Mouse (Mus musculus) common myeloid progenitor, adult 5-6 weeks (primary cell): ENCODE measurements around the gene Olfr655. TPM values are rescaled to one million over a fixed set of nuclear protein-coding genes. Genes with fewer than 3 reads are reported as not detected.

Experiments
- ATAC-seq: replicated peaks from 2 replicates; pipeline ENCODE4 v1.8.0; 2016; ENCODE audit warnings: low read depth, mild to moderate bottlenecking, moderate TSS enrichment, inconsistent platforms; ENCODE audit not compliant: poor library complexity, severe bottlenecking
- total RNA-seq: library from RNA; stranded (forward); fragments of 200-1000, 187-1606 nt; gene quantifications from 2 replicates; pipeline ENCODE4 v1.2.3, GENCODE M21; 2017

Gene Olfr655
- total RNA-seq, result not detected in 2 replicates

DNA sequence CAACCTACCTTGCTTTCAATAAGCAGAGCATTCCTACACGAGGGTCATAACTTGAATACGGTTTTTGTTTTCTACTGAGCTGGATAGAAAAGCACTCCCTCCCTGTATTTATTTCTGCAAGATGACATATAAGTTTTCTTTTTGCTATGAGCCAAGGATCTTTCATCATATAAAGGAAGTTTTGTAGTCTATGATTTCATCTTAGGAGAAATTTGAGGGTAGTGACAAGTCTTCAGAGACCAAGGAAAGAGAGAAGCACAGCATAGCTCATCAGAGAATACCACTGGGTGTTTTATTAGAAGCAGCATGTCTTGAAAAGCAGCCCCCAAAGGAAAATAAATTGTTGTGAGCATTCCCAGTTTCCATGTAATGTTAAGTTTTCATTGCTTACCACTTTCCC is at the start of gene Olfr655:
Gene Olfr655 (minus strand): TSS at position 101 of the 400 bp plus-strand sequence.
- no peak for ATAC-seq

DNA sequence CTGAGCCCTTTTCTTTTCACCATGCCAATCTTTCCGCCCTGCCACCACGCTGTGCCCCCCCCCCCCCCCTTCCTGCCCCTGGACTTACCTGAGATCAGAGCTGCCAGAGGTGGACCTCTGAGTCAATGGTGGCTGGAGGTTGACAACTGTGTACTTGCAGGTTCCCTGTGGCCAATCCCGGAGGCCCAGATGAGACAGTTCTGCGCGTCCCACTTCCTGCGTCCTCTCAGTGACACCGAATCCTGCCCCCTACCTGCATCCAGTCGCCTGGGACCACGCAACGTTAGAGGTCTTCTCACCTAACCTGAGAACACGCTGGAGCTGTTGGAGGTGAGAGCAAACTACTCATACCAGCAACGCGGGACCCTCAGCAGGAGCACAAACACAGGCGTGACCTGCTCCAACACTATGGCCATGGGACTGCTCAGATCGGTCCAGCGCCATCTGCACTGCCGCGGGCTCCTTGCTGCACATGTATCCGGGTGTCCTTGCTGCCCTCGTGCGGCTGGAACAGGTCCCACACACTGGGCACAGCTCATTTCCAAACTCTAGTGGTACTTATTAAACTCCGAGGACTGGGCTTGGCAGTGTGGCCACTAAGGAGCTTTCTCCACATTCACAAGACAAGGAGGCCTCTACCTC is 45.4 kb upstream of the Olfr655 start, which contains the start of gene Olfr658:
Gene Olfr658 (minus strand): TSS at position 465 of the 642 bp plus-strand sequence.
- peak; percentile 100 for ATAC-seq

DNA sequence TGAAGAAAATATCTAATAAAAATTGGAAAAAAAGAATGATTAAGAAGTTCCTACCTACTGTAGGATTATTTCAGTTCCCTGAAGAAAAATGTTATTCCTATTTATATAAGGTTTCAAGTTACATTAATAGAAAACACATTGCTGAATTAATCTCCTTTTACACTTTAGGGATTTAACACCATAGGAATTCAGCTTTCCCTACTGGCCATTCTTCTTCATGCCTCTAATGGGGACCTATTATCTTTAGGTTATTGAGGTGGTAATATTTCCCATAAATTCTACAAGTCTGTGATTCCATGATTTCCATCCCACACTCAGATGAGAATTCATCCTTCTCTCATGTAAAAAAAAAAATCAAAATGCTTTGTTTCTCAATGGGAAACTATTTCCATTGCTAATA is 22.9 kb upstream of the Olfr655 start, which contains the start of gene Olfr657:
Gene Olfr657 (plus strand): TSS at position 301 of the 400 bp plus-strand sequence.
- no peak for ATAC-seq

DNA sequence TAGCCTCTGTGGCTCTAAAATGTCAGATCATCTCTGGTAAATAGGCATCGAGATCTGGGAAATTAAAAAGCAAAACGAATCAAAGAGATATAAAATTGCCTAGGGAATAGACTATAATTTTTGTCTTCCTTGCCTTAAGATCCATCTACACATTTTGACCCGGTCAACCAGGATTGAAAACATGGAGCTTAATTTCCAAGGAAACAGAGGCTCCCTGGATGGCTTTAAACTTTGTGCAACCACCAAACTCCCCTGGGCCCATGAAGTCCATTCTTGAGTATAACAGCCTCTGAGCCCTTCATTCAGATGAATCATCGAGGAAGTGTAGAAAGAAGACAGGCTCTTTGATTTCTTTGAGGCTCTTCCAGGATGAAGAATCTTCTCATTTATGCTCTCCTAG is 12.1 kb upstream of the Olfr655 start, which contains the start of gene Olfr656:
Gene Olfr656 (plus strand): TSS at position 301 of the 400 bp plus-strand sequence.
- no peak for ATAC-seq

DNA sequence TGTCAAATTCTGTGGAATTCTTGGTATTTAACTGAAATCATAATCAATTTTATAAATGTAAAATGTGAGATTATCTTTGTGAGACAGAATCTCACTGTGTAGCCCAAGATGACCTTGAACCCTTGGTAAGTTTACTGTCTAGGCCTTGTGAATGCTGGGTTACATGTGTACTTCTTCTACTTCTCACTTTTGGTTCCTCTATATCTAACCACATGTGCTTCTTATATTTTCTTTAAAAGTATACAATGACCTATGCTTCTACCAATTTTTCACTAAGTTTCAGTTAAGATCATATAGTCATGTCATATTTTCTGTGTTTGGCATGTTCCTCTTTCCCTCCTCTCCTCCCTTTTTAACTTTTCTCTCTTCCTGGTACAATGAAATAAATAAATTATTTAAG is 3.1 kb upstream of the Olfr655 start:
- ATAC-seq, result peak; percentile 87

DNA sequence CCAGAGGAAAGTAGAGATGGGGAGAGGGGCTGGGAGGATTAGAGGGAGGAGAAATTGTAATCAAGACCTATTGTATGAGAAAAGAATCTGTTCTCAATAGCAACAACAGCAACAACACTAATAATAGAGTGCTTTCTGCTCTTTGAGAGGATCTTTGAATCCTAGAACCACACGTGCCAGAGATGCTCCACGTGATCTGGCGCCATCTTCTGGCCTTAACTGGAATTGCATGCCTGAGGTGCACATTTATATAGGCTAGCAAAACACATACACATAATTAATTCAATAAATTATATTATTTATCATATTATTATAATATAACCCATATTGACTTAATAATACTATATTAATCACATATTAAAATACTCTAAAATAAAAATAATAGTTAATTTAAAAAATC is 1.6 kb upstream of the Olfr655 start:
- ATAC-seq, result peak; percentile 96

DNA sequence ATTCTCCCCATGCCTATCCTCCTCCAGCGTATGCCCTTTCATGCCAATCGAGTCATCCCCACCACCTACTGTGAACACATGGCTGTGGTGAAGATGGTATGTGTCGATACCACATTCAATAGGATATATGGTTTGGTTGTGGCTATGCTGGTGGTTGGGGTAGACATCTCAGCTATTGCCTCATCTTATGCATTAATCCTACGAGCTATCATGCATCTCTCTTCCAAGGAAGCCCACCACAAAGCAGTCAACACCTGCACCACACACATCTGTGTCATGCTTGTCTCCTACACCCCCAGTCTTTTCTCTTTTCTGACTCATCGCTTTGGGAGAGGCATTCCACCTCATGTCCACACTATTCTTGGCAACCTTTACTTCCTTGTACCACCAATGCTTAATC is 13.3 kb downstream of the Olfr655 start:
- ATAC-seq, result no peak

DNA sequence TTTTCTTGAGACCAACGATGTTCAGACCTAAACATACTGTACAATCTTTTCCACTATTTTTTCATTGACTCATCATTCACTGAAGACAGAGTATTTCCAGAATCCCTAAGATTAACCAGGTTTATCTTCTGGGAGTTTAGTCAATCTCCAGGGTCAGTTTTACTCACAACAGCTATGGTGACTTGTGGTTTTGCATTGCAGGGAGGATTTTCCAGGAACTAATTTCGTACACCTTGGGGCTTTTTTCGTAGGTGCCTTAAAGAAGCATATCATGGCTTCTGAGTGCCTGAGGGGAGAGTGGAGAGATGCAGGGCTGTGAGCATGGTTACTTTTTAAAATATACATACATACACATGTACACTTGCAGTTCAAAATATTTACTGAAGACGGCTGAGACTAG is 14.9 kb downstream of the Olfr655 start, which contains the start of gene Olfr654:
Gene Olfr654 (plus strand): TSS at position 301 of the 400 bp plus-strand sequence.
- no peak for ATAC-seq

DNA sequence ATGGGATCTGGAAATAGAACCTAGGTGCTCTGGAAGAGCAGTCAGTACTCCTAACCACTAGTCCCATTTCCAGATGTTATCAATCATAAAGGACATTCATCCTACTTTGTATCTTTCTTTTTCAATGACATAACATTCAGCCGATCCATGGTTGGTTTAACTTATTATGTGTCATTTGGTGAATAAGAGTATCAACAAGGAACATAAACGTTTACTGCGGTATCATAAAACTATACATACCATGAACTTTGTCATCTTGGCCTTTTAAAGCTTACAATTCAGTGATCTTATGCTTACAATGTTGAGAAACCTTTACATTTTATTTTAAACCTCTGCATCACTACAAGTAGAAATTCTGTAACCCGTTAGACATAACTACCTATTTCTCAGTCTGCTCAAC is 20.1 kb downstream of the Olfr655 start:
- ATAC-seq, result no peak

DNA sequence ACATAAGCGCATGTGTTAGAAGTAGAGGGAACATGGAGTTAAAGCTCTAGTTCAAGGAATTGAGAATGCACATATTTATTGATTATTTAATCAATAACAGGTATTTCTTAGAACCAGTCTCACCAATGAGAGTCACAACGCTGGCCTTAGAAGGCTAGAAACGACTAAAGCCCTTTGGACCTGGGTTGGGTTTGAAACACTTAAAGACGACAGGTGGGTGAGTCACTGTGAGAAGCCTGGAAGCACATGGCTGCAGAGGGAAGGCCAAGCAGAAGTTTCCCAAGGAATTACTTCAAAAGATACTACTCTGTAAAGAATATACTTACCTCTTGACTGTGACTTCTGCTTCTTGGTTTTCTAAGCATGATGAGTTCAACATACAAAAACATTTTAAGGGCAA is 20.7 kb downstream of the Olfr655 start:
- no peak for ATAC-seq

DNA sequence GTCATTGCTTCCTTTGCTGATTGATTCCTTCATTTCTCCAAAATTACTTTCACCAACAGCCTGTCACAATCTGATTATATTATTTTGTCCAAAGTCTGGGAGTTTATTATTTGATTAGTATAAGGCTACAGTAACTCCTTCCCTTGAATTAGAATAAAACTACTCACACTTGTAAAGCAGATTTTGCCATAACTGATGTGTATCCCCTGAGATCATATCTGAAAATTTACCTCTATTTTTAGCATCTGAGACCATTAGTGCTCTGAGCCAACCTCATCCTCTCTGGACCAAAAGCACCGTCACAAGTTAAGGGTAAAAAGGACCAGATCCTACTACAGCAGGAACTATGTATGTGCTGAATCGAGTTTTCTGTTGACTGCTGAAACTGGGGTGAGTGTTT is 24.6 kb downstream of the Olfr655 start, which contains the start of gene Olfr653:
Gene Olfr653 (plus strand): TSS at position 301 of the 400 bp plus-strand sequence.
- no peak for ATAC-seq

DNA sequence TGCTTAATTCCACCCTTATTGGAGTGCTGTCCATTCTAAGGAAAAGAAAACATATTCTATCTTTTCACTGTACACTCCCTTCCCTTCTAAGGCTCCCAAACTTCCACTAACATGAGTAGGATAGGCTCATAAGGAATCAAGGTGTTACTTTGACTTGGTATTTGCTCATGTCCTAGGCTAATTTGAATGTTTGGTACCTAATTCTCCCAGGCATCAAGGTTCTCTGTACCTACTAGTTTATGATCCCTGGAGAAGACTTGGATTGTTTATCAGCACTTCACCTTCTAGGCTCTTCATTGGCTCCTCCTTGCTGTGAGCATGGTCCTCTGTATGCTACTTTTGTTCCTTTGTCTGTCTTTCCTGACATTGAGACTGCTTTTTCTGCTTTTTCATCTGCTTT is 41.0 kb downstream of the Olfr655 start, which contains the start of gene Olfr652:
Gene Olfr652 (plus strand): TSS at position 301 of the 400 bp plus-strand sequence.
- ATAC-seq, result no peak

DNA sequence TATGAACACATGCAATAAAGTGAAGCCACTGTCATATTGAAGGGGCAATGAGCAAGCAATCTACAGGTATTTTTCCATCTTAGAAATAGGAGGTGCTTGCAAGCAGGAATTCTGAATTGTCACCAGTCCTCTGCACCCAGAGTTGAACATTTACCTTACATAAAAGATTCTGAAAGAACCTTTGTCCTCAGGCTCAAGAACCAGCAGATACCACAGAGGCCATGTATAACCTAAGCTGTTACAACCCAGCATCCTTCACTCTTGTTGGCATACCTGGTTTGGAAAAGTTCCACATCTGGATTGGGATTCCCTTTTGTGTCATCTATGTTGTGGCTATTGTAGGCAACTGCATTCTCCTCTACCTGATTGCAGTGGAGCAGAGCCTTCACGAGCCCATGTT is 48.9 kb downstream of the Olfr655 start:
- no peak for ATAC-seq

DNA sequence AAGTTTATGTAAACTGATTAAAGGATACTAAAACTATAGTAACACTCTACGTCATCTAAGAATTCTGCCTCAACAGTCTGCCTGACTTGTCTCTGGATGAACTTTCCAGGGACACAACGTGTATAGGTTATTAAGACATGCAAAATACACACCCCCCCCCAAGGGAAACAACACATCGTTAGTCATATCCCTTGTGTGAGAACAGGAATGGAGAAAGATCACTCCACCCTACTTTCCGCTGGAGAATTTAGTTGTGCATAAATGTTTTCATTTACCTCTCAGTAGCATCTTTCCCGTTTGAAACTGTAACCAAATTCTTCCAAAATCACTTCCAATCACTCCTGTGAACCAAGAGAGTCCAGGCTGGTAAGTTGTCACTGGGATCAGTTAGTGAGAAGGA is 51.7 kb downstream of the Olfr655 start, which contains the start of gene Olfr651:
Gene Olfr651 (plus strand): TSS at position 301 of the 400 bp plus-strand sequence.
- no peak for ATAC-seq

Other genes with a start within 250 kb of the Olfr655 start
- gene Trim12c, start 248.4 kb downstream of the Olfr655 start, total RNA-seq, result 25.4 and 31.8 TPM in 2 replicates
- gene Trim30b, start 231.9 kb downstream of the Olfr655 start, total RNA-seq, result 0.53 and 1.6 TPM in 2 replicates
- gene Trim30c, start 200.9 kb downstream of the Olfr655 start, total RNA-seq, result 0.27 and 1.5 TPM in 2 replicates
- 35.5 and 36.2 TPM in 2 replicates for gene Trim30a, start 136.6 kb downstream of the Olfr655 start, total RNA-seq
- 12.2 and 12.4 TPM in 2 replicates for gene Trim30d, start 93.9 kb downstream of the Olfr655 start, total RNA-seq
- not detected in 2 replicates for gene Olfr651, start 51.6 kb downstream of the Olfr655 start, total RNA-seq
- not detected in 2 replicates for gene Olfr652, start 40.9 kb downstream of the Olfr655 start, total RNA-seq
- gene Olfr653, start 24.5 kb downstream of the Olfr655 start, total RNA-seq, result not detected in 2 replicates
- not detected in 2 replicates for gene Olfr654, start 14.8 kb downstream of the Olfr655 start, total RNA-seq
- gene Olfr656, start 12.2 kb upstream of the Olfr655 start, total RNA-seq, result not detected in 2 replicates
- gene Olfr657, start 23.0 kb upstream of the Olfr655 start, total RNA-seq, result not detected in 2 replicates
- gene Olfr658, start 45.5 kb upstream of the Olfr655 start, total RNA-seq, result 0.18 and 0.39 TPM in 2 replicates
- gene Olfr659, start 65.0 kb upstream of the Olfr655 start, total RNA-seq, result not detected in 2 replicates
- gene Olfr661, start 84.7 kb upstream of the Olfr655 start, total RNA-seq, result not detected in 2 replicates
- not detected in 2 replicates for gene Usp17le, start 175.7 kb upstream of the Olfr655 start, total RNA-seq
- gene Usp17lb, start 240.8 kb upstream of the Olfr655 start, total RNA-seq, result not detected in 2 replicates